Mouse (Mus musculus): ENCODE results near the gene Ror2. TPM values are rescaled to one million over a fixed set of nuclear protein-coding genes. Genes with fewer than 3 reads are reported as not detected.

Gene Ror2
- polyA plus RNA-seq, 1 experiment, result 0.65 TPM

DNA sequence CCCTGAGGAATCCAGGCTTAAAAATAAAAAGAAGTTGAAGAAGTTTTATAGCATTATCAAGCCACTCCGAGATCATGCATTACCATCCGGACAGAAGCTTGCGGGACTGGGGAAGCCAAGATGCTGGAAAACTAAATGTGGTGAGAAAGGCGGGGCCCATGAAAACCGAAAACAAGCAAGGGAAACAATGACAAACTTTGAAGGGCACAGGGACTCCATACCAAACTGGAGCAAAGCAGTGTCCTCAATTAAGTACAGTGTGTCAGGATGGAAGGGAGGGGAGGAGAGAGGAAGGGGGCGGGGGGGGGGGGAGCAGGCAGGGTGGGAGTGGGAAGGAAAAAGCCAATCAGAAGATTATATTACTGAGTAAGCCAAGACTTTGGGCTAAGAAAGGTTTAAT, 126.4 kb downstream of the Ror2 start:
- Histone ChIP-seq H3K36me3 (ENCODE audit: control insufficient read depth, insufficient read depth, low read length) (no peaks in the 10 kb centered on the region), H3K27ac (ENCODE audit: control insufficient read depth, insufficient read depth, low read length) (no peak overlapping the region), H3K4me3 (ENCODE audit: control insufficient read depth, insufficient read depth, low read length) (no peak overlapping the region), H3K4me1 (replicated peaks; ENCODE audit: control insufficient read depth, insufficient read depth, low read length) (no peaks in the 10 kb centered on the region), H3K27me3 (ENCODE audit: control insufficient read depth, insufficient read depth, low read length) (no peaks in the 10 kb centered on the region)
- WGBS, result 96% methylated on average over 6 of the region's 6 CpGs
- no peak for DNase-seq
- TF ChIP-seq POLR2A (IDR thresholded peaks at IDR 0.05; ENCODE audit: control insufficient read depth, extremely low read depth, insufficient read depth, low read length, poor library complexity) (no peak), CTCF (IDR thresholded peaks at IDR 0.05; ENCODE audit: borderline replicate concordance, control insufficient read depth, extremely low read depth, insufficient read depth, low read length, poor library complexity) (no peak)

DNA sequence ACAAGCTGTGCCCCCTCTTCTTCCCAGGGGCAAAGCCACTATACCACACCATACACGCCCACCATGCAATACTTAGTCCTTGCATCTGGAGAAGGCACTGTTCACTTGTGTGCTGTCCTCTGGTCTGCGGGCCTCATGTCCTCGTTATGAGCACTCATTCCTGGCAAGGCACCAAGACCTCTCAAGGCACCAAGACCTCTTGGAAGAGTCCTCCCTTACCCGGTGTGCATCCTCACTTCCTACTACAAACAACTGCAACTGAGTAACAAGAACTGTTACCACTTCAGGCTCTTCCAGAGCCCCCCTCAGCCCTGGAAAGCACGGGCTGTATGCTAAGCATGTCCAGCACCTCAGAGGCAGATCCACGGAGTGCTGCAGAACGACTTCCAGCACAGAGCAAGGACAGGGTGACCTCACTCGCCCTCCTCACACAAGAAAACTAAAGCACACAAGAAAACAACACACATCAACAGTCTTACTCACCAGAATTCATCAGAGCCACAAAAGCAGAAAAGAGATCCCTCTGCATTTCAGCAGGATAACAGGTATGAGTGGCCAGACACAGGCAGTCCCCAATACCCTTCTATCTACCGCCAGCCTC, 127.4 kb downstream of the Ror2 start:
- H3K4me3 ChIP-seq (ENCODE audit: control insufficient read depth, insufficient read depth, low read length), result no peak overlapping the region
- no peaks in the 10 kb centered on the region for H3K4me1 ChIP-seq (replicated peaks; ENCODE audit: control insufficient read depth, insufficient read depth, low read length)
- no peaks in the 10 kb centered on the region for H3K36me3 ChIP-seq (ENCODE audit: control insufficient read depth, insufficient read depth, low read length)
- no peak overlapping the region for H3K27ac ChIP-seq (ENCODE audit: control insufficient read depth, insufficient read depth, low read length)
- TF ChIP-seq CTCF (IDR thresholded peaks at IDR 0.05; ENCODE audit: borderline replicate concordance, control insufficient read depth, extremely low read depth, insufficient read depth, low read length, poor library complexity) (no peak), POLR2A (IDR thresholded peaks at IDR 0.05; ENCODE audit: control insufficient read depth, extremely low read depth, insufficient read depth, low read length, poor library complexity) (no peak)
- H3K27me3 ChIP-seq (ENCODE audit: control insufficient read depth, insufficient read depth, low read length), result no peaks in the 10 kb centered on the region
- DNase-seq, result no peak
- WGBS, result 87% methylated on average over 9 of the region's 9 CpGs

DNA sequence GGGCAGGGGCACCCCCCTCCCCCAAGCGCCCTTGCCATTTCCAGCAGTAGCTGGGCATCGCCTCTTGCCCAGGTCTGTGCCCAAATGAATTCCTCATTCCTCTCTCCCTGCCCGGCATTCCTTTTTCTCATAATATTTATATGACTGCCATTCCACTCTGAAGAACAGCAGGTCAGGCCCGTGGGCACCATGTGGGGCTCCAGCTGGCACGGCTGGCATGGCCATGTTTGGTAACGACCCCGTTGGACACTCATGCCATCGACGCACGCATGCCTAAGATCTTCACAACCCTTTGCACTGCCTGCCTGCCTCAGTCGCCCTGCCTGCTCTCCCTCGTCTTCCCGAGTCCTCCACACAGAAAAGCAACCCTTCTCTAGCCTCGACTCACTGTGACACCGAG, 129.0 kb downstream of the Ror2 start:
- WGBS, result 94% methylated on average over 15 of the region's 15 CpGs
- no peak overlapping the region for H3K4me3 ChIP-seq (ENCODE audit: control insufficient read depth, insufficient read depth, low read length)

DNA sequence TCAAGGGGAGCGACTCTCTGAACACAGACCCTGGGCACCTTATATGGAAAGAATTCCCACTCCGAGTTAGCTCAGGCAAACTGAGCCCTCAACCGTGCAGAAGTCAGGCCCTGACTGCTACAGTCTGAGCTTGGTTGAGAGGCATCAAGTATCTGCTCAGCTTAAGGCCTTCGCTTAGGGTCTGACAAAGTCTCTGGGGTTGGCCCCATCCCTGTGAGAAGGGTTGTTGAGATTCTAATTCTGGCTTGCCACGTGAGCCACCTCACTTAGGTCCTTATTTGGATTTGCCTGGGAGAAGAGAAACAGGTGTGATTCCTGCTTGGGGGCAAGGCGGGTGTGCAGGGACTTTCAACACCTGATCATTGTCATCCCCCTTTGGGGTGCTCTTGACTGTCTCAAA, 129.6 kb downstream of the Ror2 start:
- no peak for DNase-seq
- Histone ChIP-seq H3K4me1 (replicated peaks; ENCODE audit: control insufficient read depth, insufficient read depth, low read length) (no peaks in the 10 kb centered on the region), H3K36me3 (ENCODE audit: control insufficient read depth, insufficient read depth, low read length) (no peaks in the 10 kb centered on the region), H3K27me3 (ENCODE audit: control insufficient read depth, insufficient read depth, low read length) (no peaks in the 10 kb centered on the region), H3K27ac (ENCODE audit: control insufficient read depth, insufficient read depth, low read length) (no peak overlapping the region), H3K4me3 (ENCODE audit: control insufficient read depth, insufficient read depth, low read length) (no peak overlapping the region)
- WGBS, result 88% methylated on average over 6 of the region's 6 CpGs
- TF ChIP-seq POLR2A (IDR thresholded peaks at IDR 0.05; ENCODE audit: control insufficient read depth, extremely low read depth, insufficient read depth, low read length, poor library complexity) (no peak), CTCF (IDR thresholded peaks at IDR 0.05; ENCODE audit: borderline replicate concordance, control insufficient read depth, extremely low read depth, insufficient read depth, low read length, poor library complexity) (no peak)

More for the DNA sequence above, 129.0 kb downstream of the Ror2 start:
- no peak for DNase-seq
- Histone ChIP-seq H3K4me1 (replicated peaks; ENCODE audit: control insufficient read depth, insufficient read depth, low read length) (no peaks in the 10 kb centered on the region), H3K27me3 (ENCODE audit: control insufficient read depth, insufficient read depth, low read length) (no peaks in the 10 kb centered on the region), H3K27ac (ENCODE audit: control insufficient read depth, insufficient read depth, low read length) (no peak overlapping the region), H3K36me3 (ENCODE audit: control insufficient read depth, insufficient read depth, low read length) (no peaks in the 10 kb centered on the region)
- TF ChIP-seq POLR2A (IDR thresholded peaks at IDR 0.05; ENCODE audit: control insufficient read depth, extremely low read depth, insufficient read depth, low read length, poor library complexity) (no peak), CTCF (IDR thresholded peaks at IDR 0.05; ENCODE audit: borderline replicate concordance, control insufficient read depth, extremely low read depth, insufficient read depth, low read length, poor library complexity) (no peak)

DNA sequence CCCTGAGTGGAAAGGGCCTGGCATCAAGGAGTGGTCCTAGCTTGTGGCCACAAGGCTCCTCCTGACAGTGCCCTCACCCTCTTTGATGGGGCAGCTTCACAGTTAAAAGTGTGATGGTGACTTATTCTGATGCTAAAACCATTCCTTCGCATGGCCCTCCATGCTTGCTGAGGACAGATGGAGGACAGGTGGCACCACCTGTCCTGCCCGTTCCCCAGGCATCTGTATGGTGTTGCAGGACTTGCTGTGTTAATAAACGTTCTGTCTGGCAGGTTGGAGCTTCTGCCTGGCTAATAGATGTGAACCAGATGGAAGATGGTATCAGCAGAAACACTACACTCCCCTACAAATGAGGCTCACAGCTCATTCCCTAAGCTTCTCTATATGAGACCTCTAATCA, 140.4 kb downstream of the Ror2 start:
- Histone ChIP-seq H3K4me1 (replicated peaks; ENCODE audit: control insufficient read depth, insufficient read depth, low read length) (no peaks in the 10 kb centered on the region), H3K27me3 (ENCODE audit: control insufficient read depth, insufficient read depth, low read length) (no peaks in the 10 kb centered on the region), H3K27ac (ENCODE audit: control insufficient read depth, insufficient read depth, low read length) (no peak overlapping the region), H3K4me3 (ENCODE audit: control insufficient read depth, insufficient read depth, low read length) (no peak overlapping the region), H3K36me3 (ENCODE audit: control insufficient read depth, insufficient read depth, low read length) (no peaks in the 10 kb centered on the region)
- no peak for DNase-seq
- no peak for TF ChIP-seq POLR2A (IDR thresholded peaks at IDR 0.05; ENCODE audit: control insufficient read depth, extremely low read depth, insufficient read depth, low read length, poor library complexity)
- no peak for TF ChIP-seq CTCF (IDR thresholded peaks at IDR 0.05; ENCODE audit: borderline replicate concordance, control insufficient read depth, extremely low read depth, insufficient read depth, low read length, poor library complexity)
- 84% methylated on average over 3 of the region's 3 CpGs for WGBS

DNA sequence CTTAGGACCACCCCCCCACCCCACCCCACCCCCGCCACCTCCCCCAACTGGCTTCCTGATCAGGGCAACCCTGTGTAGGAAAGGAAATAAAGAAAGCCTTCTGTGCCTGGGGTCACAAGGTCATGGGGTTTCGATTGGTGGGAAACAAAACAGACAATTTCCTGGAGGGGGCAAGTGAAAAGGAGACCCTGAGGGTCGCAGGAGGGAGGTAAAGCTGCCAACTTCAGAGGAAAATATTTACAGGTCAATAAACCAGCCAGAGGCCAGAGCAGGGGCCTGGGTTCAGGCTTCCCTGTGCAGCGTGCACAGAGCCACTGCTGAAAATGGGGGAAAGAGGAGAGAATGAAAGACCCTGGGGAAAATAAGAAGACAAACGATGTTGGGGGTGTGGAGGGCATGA, 142.8 kb downstream of the Ror2 start:
- H3K27ac ChIP-seq (ENCODE audit: control insufficient read depth, insufficient read depth, low read length), result no peak overlapping the region
- H3K4me1 ChIP-seq (replicated peaks; ENCODE audit: control insufficient read depth, insufficient read depth, low read length), result no peaks in the 10 kb centered on the region
- H3K36me3 ChIP-seq (ENCODE audit: control insufficient read depth, insufficient read depth, low read length), result no peaks in the 10 kb centered on the region
- WGBS, result 55% methylated on average over 5 of the region's 5 CpGs
- TF ChIP-seq CTCF (IDR thresholded peaks at IDR 0.05; ENCODE audit: borderline replicate concordance, control insufficient read depth, extremely low read depth, insufficient read depth, low read length, poor library complexity) (no peak), POLR2A (IDR thresholded peaks at IDR 0.05; ENCODE audit: control insufficient read depth, extremely low read depth, insufficient read depth, low read length, poor library complexity) (no peak)
- no peak overlapping the region for H3K4me3 ChIP-seq (ENCODE audit: control insufficient read depth, insufficient read depth, low read length)
- DNase-seq, result no peak
- H3K27me3 ChIP-seq (ENCODE audit: control insufficient read depth, insufficient read depth, low read length), result no peaks in the 10 kb centered on the region

DNA sequence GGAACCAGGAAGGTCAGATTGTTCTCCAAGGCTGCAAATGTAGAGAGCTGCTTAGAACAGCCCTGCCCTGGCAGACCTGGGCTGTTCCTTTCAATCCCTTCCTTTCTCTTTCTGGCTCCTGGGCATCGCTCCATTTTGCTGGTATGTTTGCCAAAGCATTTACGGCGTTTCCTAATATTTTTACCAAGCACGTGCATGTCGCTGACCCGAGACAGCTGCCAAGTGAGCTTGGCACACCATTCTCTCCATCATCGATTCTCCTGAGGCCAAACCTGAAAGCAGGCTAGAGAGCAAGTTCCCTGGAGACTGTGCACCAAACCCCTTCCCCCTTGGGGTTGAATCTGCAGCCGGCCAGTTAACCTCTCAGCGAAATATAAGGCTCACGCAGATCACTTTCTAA, 143.7 kb downstream of the Ror2 start:
- DNase-seq, result no peak
- H3K4me3 ChIP-seq (ENCODE audit: control insufficient read depth, insufficient read depth, low read length), result no peak overlapping the region
- H3K4me1 ChIP-seq (replicated peaks; ENCODE audit: control insufficient read depth, insufficient read depth, low read length), result no peaks in the 10 kb centered on the region
- no peaks in the 10 kb centered on the region for H3K27me3 ChIP-seq (ENCODE audit: control insufficient read depth, insufficient read depth, low read length)
- no peak overlapping the region for H3K27ac ChIP-seq (ENCODE audit: control insufficient read depth, insufficient read depth, low read length)
- WGBS, result 95% methylated on average over 10 of the region's 10 CpGs
- TF ChIP-seq CTCF (IDR thresholded peaks at IDR 0.05; ENCODE audit: borderline replicate concordance, control insufficient read depth, extremely low read depth, insufficient read depth, low read length, poor library complexity), result no peak
- no peak for TF ChIP-seq POLR2A (IDR thresholded peaks at IDR 0.05; ENCODE audit: control insufficient read depth, extremely low read depth, insufficient read depth, low read length, poor library complexity)
- H3K36me3 ChIP-seq (ENCODE audit: control insufficient read depth, insufficient read depth, low read length), result no peaks in the 10 kb centered on the region

All from thymus, adult 2 months (tissue).